Mouse (Mus musculus): ENCODE measurements around the gene Mlh3. TPM values are rescaled to one million over a fixed set of nuclear protein-coding genes. Genes with fewer than 3 reads are reported as not detected.

Mlh3 gene
- polyA plus RNA-seq, 1 experiment from 2014 or later, result 8.8 TPM

GRCm38 (mm10) chr12:85227876-85228599, 42.4 kb downstream of the Mlh3 start:
- Histone ChIP-seq H3K27me3 (ENCODE audit: insufficient read depth, low read length) (no peaks in the 10 kb centered on the region), H3K4me2 (no peak overlapping the region), H3K36me3 (ENCODE audit: insufficient read depth) (peaks cover 42% of the 10 kb centered on the region), H3K4me1 (ENCODE audit: insufficient read depth) (0 out of 2 replicates have a peak, but pooled peaks cover 2% of the 10 kb centered on the region), H3K27ac (ENCODE audit: low read depth) (no peak overlapping the region; the same call in 1 of the 2 replicates), H3K9ac (no peak overlapping the region), H3K4me3 (ENCODE audit: low read depth, low read length) (no peak overlapping the region), H3K9me3 (ENCODE audit: low read depth, low read length) (no peaks in the 10 kb centered on the region)
- DNase-seq (peak; percentile 23), ATAC-seq (ENCODE audit: insufficient read depth) (no peak)
- TF ChIP-seq CTCF (IDR thresholded peaks at IDR 0.05; ENCODE audit: low read depth), result no peak
- WGBS, result 57% methylated on average over 15 of the region's 15 CpGs

GRCm38 (mm10) chr12:85227227-85227626, 43.2 kb downstream of the Mlh3 start:
- WGBS, result 49% methylated on average over 7 of the region's 7 CpGs
- Histone ChIP-seq H3K4me3 (ENCODE audit: low read depth, low read length) (no peak overlapping the region), H3K4me2 (no peak overlapping the region), H3K9me3 (ENCODE audit: low read depth, low read length) (no peaks in the 10 kb centered on the region), H3K27ac (ENCODE audit: low read depth) (no peak overlapping the region), H3K27me3 (ENCODE audit: insufficient read depth, low read length) (no peaks in the 10 kb centered on the region), H3K4me1 (ENCODE audit: insufficient read depth) (0 out of 2 replicates have a peak, but pooled peaks cover 2% of the 10 kb centered on the region), H3K9ac (no peak overlapping the region), H3K36me3 (ENCODE audit: insufficient read depth) (peaks cover 50% of the 10 kb centered on the region)
- DNase-seq, result peak; percentile 11
- no peak for TF ChIP-seq CTCF (IDR thresholded peaks at IDR 0.05; ENCODE audit: low read depth)
- no peak for ATAC-seq (ENCODE audit: insufficient read depth)

- H3K36me3 ChIP-seq (ENCODE audit: insufficient read depth), result peaks cover 42% of the 10 kb centered on the region
- H3K27ac ChIP-seq (ENCODE audit: low read depth), result no peak overlapping the region
- no peak for ATAC-seq (ENCODE audit: insufficient read depth)
- H3K9ac ChIP-seq, result peak overlapping the region; percentile 55
- H3K27me3 ChIP-seq (ENCODE audit: insufficient read depth, low read length), result no peaks in the 10 kb centered on the region
- peak; percentile 24 for DNase-seq
- WGBS, result 3% methylated on average over 12 of the region's 12 CpGs
- peaks cover 9% of the 10 kb centered on the region; the same call in 1 of the 2 replicates for H3K4me1 ChIP-seq (ENCODE audit: insufficient read depth)
- 0 out of 2 replicates have a peak, but pooled peaks have one; percentile 9 for TF ChIP-seq CTCF (IDR thresholded peaks at IDR 0.05; ENCODE audit: low read depth)
- peak overlapping the region; percentile 64 for H3K4me3 ChIP-seq (ENCODE audit: low read depth, low read length)
- no peaks in the 10 kb centered on the region for H3K9me3 ChIP-seq (ENCODE audit: low read depth, low read length)
- peak overlapping the region; percentile 85 for H3K4me2 ChIP-seq
These were observed 50.5 kb downstream of the Mlh3 start for GRCm38 (mm10) chr12:85219905-85220290.

- Histone ChIP-seq H3K27me3 (ENCODE audit: insufficient read depth, low read length) (no peaks in the 10 kb centered on the region), H3K9ac (peak within 1 kb of the TSS; percentile 55), H3K36me3 (ENCODE audit: insufficient read depth) (peaks cover 37% of the 10 kb centered on the region), H3K4me3 (ENCODE audit: low read depth, low read length) (peak within 1 kb of the TSS; percentile 64), H3K4me1 (ENCODE audit: insufficient read depth) (peaks cover 9% of the 10 kb centered on the region; the same call in 1 of the 2 replicates), H3K27ac (ENCODE audit: low read depth) (peak within 1 kb of the TSS; percentile 47; the same call in 1 of the 2 replicates), H3K9me3 (ENCODE audit: low read depth, low read length) (no peaks in the 10 kb centered on the region), H3K4me2 (peak within 1 kb of the TSS; percentile 85)
- ATAC-seq (ENCODE audit: insufficient read depth) (peak; percentile 100), DNase-seq (peak; percentile 100)
- WGBS, result under 1% methylated on average over 54 of the region's 54 CpGs
- no peak for TF ChIP-seq CTCF (IDR thresholded peaks at IDR 0.05; ENCODE audit: low read depth)
These were observed 51.0 kb downstream of the Mlh3 start, which contains the start of gene Eif2b2 for GRCm38 (mm10) chr12:85219236-85219904. TSS of gene Eif2b2 (plus strand) at chr12:85219481.

GRCm38 (mm10) chr12:85217733-85218310, 52.6 kb downstream of the Mlh3 start:
- DNase-seq, result no peak
- no peak for TF ChIP-seq CTCF (IDR thresholded peaks at IDR 0.05; ENCODE audit: low read depth)
- no peaks in the 10 kb centered on the region for H3K9me3 ChIP-seq (ENCODE audit: low read depth, low read length)
- no peak overlapping the region for H3K9ac ChIP-seq
- WGBS, result 48% methylated on average over 2 of the region's 2 CpGs
- H3K4me1 ChIP-seq (ENCODE audit: insufficient read depth), result peaks cover 9% of the 10 kb centered on the region; the same call in 1 of the 2 replicates
- no peak overlapping the region for H3K27ac ChIP-seq (ENCODE audit: low read depth)
- H3K4me3 ChIP-seq (ENCODE audit: low read depth, low read length), result no peak overlapping the region
- H3K27me3 ChIP-seq (ENCODE audit: insufficient read depth, low read length), result no peaks in the 10 kb centered on the region
- ATAC-seq (ENCODE audit: insufficient read depth), result no peak
- no peak overlapping the region for H3K4me2 ChIP-seq
- peaks cover 22% of the 10 kb centered on the region for H3K36me3 ChIP-seq (ENCODE audit: insufficient read depth)

- ATAC-seq (ENCODE audit: insufficient read depth), result no peak
- H3K27ac ChIP-seq (ENCODE audit: low read depth), result no peak overlapping the region
These were observed 55.4 kb downstream of the Mlh3 start for GRCm38 (mm10) chr12:85215031-85215430.

More at GRCm38 (mm10) chr12:85215031-85215430, 55.4 kb downstream of the Mlh3 start:
- WGBS, result 73% methylated on average over 5 of the region's 5 CpGs
- DNase-seq, result peak; percentile 30
- Histone ChIP-seq H3K4me3 (ENCODE audit: low read depth, low read length) (no peak overlapping the region), H3K4me2 (no peak overlapping the region), H3K9me3 (ENCODE audit: low read depth, low read length) (no peaks in the 10 kb centered on the region), H3K27me3 (ENCODE audit: insufficient read depth, low read length) (no peaks in the 10 kb centered on the region), H3K4me1 (ENCODE audit: insufficient read depth) (0 out of 2 replicates have a peak, but pooled peaks cover 4% of the 10 kb centered on the region), H3K36me3 (ENCODE audit: insufficient read depth) (no peaks in the 10 kb centered on the region), H3K9ac (no peak overlapping the region)
- TF ChIP-seq CTCF (IDR thresholded peaks at IDR 0.05; ENCODE audit: low read depth), result no peak

All from lung, embryonic 14.5 days (tissue).